Mouse (Mus musculus): ENCODE measurements around the gene Adad1. TPM values are rescaled to one million over a fixed set of nuclear protein-coding genes. Genes with fewer than 3 reads are reported as not detected.

Gene Adad1
- total RNA-seq, 2 experiments from 2014 or later = 0.14 TPM; not detected in 1

GRCm38 (mm10) chr3:37169283-37169682 lies 106.0 kb downstream of the Adad1 start:
- DNase-seq = no peak

Other genes starting within 250 kb of the Adad1 start
- 10 to 100 TPM; 49.6 to 52.7 TPM for gene 4932438A13Rik, start 200.4 kb upstream of the Adad1 start, total RNA-seq (2021)
- not detected for gene Il2, start 62.4 kb downstream of the Adad1 start, total RNA-seq (2021)
- not detected for gene Il21, start 169.1 kb downstream of the Adad1 start, total RNA-seq (2021)
- gene Bbs12, start 249.0 kb downstream of the Adad1 start, total RNA-seq (2021) = 1 to 10 TPM; 2.2 to 2.7 TPM
- gene Cetn4, start 249.2 kb downstream of the Adad1 start, total RNA-seq (2021) = 1 to 10 TPM; 1.6 to 2.0 TPM

Data from heart, postnatal 4 days (tissue).